Mouse (Mus musculus): ENCODE results near the gene Tbx2. TPM values are rescaled to one million over a fixed set of nuclear protein-coding genes. Genes with fewer than 3 reads are reported as not detected.

Gene Tbx2
- total RNA-seq, 2 experiments from 2014 or later = 3.9 to 4.9 TPM

DNA sequence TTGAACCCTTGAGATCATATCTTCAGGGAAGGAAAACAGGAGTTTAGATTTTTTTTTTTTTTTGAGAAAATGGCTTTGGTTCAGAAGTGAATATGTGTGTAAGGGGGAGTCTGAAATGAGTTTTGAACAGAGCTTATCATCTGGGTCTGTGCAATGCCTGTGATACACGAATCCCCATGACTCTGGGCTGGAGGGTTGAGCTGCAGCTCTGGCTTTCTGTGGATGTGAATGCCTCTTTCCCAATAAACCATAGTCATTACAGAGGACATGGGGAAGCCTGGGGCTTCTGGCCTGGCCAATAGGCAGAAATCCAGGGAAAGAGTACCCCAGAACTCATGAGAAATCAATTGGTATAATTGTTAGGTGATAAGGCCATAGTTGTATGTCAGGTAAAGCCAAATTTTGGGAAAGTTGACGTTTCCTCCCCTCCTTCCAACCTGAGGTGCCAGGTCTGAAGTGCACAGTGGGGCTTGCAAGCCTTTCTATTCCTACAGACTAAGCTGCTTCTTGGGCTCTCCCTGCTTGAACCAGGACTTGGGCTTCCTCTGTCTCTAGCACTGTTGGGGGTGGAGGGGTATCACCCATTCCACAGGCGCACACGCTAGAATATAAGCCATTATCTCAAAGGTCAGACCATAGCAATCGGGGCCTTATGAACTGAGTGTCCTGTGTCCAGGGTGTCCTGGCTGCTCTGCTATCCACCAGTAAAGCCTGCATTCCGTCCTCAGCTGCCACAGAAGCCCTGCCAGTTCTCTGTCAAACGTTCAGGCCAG is 7.1 kb downstream of the Tbx2 start:
- peak in 1 of 2 experiments; percentile 10 for DNase-seq

DNA sequence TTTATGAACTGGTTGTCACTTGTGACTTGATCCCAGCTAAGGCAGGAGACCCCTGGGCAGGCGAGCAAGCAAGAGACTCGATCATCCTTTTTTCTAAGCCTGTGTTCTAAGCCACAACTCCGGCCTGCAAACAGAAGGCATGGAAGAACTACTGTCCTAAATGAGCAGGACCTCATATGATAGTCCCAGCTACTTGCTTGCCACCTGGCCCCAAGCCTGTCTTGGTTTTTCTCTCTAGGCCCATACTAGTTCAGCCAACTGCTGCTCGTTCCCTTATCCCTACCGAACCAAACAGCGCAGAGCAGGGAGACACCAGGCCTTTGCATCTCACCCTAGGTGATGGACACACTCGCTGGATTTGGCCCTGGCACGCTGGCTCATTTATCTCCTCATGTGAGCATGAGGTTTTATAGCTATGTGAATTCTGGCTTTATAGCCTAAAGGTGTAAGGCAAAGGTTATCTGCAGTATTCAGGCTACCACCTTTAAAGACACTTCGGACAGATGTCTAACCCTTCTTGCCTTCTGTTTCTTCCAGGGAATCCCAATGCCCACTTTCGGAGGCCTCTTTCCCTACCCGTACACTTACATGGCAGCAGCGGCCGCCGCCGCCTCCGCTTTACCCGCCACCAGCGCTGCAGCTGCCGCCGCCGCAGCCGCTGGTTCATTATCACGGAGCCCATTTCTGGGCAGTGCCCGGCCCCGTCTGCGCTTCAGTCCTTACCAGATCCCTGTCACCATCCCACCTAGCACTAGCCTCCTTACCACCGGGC is 7.9 kb downstream of the Tbx2 start:
- DNase-seq = peak in 1 of 2 experiments; percentile 14

DNA sequence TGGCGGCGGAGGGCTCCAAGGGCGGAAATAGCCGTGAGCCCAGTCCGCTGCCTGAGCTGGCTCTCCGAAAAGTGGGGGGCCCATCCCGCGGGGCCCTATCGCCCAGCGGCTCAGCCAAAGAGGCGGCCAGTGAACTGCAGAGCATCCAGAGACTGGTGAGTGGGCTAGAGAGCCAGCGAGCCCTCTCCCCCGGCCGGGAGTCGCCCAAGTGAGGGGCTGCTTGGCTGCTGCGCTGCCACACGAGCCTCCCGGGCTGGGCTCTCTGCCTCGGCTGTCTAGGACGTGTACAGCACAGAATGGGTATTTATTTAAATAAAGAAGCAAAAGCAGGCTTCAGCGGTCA is 8.4 kb downstream of the Tbx2 start:
- no peak for DNase-seq

DNA sequence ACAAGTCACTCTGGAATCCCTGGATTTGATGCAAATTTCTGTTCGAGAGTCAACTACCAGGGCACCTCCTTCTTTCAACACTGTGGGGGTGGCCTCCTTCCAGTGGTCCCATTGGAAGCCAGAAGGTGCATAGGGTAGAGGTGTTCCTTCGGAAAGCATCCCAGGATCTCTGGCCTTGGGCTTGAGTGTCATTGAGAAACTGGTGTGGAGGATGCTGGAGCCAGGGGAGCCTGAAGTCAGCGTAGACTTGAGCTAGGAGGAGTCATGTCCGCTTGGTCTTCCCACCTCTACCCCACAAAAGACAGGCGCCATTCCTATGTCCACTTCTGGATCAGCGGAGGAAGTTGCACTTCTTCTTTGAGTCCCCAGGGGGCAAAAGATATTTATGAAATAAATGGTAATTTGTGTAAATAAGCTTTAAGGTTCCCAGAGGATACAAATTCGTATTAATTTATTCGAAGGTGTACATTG is 8.9 kb downstream of the Tbx2 start:
- DNase-seq = no peak

DNA sequence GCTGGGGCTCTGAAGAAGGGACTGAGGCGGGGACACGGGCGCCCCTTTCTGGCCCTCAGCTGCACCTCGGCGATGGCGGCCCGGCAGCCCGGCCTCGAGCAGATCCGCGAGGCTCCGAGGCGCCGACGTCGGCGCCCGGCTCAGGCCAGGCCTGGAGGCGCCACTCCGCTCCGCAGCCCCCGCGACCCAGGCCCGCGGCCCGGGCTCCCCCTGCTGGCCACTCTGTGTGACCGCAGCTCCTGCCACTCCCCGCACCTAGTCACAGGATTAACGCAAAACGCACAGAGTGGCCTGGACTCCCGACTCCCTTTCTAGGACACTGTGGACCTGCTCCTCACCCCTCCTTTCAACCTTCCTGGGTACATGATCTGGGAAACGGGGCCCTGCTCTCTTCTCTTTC is 9.6 kb downstream of the Tbx2 start:
- peak; percentile 76 to 79 for DNase-seq

DNA sequence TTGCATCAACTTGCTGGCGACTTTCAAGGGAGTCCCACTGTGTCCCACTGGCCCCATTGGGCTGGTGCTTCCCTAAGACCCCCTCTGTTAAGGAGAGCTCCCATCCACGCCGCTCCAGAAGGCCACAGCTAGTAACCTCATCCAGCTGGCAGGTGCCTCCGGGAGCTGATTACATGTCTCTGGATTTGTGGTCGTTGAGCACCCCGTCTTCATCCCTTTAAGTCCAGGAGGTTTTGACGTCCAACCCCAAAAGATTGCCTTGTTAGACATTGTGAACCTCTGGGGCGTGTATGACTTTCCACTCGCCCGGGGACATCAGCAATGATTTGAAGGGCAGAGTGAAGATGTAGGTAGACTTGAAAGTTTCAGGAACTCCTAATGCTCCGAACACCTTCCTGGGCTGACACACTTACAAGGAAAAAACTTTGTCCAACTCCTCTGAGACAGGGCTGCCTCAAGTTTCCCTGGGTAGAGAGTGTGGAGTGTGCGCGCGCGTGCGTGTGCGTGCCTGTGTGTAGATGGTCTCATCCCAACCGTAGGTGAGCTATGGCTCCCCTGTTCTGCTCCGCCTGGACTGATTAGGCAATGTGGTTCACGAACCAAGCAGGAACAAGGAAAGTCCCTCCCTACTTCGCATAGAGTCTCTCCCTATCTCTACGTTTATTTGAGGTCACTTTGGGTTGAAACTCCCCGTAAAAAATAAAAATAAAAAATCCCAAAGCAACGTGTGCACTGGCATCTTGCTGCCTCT is 10.4 kb downstream of the Tbx2 start:
- peak in 1 of 2 experiments; percentile 51 for DNase-seq

DNA sequence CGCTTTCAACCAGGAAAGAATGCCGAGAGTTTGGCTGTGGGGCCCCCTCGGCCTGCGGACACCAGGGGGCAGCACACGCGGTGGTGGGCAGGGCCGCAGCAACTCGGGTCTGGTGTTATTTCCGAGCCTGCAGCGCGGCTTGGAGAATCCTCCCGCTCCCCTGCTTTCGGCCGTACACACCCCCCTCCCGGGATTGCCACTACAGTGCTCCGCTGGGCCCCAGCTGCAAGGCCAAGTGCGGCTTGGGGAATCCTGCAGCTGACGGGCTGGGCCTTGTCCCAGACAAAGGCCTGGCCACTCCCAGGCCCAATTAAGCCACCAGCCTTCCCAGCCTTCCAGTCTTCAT is 11.0 kb downstream of the Tbx2 start:
- peak; percentile 88 to 89 for DNase-seq

DNA sequence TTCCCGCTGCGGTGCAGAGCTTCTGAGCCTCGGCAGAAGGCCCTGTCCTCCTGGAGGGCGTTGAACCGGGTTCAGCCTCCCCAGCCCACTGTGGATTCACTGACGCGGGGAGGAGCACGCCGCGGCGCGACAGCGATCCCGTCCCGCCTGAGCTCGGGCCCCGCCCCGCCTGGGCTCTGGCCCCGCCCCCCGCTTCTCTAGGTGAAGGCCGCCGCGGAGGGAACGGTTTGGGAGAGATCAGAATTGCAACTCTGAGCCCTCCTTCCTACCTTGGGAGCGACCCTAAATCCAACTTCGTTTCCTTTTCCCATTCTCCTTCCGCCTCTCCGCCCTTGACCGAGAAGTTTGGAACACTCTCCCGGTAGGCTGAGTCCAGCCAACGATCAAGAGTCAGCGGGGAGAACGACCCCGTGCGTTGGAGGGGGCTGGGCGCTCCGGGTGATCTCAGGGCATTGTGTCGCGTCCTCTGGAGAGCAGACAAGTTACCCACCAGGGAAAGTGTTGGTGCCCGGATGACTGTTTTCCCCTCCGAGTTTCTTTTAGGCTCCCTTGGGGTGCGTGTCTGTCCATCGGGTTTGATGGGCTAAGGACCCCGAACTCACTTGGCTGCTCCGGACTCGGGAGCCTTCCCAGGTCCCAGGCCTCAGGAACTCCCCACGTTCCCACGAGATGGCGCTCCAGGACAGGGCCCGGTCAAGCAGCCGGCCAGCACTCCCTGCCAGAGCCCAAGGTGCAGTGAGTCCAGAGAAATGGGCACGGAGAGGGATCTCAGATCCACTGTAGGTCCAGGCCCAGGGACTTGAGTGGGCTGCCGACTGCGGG is 12.0 kb downstream of the Tbx2 start:
- DNase-seq = peak; percentile 90 to 93

DNA sequence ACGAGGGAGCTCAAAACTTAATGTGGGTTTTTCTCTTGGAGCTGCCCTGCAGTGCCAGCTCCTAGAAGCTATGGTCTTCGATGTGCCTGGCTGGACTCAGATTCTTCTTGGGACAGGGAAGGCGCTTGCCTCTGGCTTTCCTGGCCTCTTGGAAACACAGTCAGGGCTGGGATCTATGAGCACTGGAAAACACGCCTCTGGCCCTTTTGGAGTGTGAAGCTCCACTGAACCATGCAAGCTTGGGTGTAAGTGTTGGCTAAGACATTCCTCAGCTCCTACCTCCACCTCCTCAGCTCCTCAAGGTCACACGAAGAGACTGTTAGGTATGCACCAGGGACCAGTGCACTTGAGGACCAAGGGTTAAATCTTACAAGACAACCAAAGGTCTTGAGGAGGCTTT is 12.6 kb downstream of the Tbx2 start:
- DNase-seq = no peak

DNA sequence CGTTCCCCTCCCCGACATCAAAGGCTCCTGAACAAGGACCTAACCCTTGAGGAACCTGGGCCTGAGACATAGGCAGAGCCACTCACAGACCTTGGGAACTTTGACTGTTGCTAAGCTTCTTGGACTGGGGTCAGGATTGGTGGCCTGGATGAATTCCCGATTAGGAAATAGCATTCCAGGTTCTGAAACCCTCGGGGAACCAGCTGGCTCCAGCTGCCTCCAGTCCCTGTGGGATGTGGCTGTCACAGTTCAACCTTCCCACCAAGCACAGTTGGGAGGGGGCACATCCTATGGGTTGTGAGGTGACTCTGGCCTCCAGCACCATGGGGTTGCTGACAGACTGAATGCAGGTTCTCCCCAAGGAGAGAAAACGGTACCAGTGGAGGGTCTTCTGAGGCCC is 13.6 kb downstream of the Tbx2 start:
- peak; percentile 79 to 81 for DNase-seq

DNA sequence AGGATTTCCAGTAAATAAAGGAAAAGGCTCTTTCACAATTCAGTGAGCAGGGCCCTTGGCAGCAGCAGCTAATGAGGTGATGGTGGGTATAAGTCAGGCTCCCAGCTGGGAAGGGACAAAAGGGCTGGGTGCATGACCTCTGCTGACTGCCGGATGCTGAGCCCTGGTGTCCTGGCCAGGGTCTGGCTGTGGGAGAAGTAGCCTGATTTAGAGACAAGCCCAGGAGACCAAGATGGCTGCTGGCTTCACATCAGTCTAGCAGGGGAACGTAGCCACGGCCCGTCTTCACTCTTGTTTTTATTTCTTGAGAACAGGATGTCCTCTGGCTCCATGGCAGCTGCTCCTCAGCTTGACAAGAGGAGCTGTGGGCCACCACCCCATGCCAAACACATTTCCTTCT is 14.2 kb downstream of the Tbx2 start:
- DNase-seq = peak; percentile 65 to 87

DNA sequence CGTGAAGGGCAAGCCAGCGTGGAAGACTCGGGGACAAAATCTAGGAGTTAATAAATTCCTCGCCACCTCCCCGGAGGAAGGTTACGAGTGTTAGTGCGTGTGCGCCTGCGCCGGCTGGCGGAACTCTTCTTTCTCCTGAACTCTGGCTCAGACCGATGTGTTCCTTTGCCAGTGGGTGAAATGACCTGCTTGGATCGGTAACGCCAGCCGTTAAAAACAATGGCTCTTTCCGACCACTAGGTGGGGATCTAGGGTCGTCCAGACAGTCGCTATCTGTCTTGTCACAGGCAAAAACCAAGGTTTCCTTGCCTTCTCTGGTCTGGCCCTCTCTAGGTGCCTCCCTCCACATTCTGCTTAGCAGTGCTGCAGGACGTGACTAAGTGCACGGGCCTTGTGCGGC is 16.7 kb downstream of the Tbx2 start:
- peak; percentile 82 to 83 for DNase-seq

DNA sequence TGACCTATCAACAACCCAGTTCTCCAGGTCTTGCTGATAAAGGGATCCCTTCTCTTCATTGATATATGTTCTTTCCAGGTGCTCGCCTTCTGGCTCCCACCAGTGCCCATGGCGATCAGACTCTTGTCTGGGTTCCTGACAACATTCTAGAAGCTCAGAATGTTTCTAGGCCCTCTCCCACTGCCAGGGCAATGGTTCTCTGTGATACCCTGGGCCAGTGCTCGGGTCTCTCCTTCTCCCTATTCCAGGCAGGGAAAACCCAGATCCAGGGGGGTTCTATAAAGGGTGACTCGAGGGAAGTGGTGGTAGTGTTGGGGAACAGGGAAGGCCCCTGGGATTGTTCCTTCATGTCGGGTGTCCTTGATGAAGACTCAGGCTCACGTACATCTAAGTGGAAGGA is 17.9 kb downstream of the Tbx2 start, which contains the start of gene Gm11444:
TSS of gene Gm11444 (minus strand) at position 101 of the 400 bp plus-strand sequence.
- DNase-seq = no peak

DNA sequence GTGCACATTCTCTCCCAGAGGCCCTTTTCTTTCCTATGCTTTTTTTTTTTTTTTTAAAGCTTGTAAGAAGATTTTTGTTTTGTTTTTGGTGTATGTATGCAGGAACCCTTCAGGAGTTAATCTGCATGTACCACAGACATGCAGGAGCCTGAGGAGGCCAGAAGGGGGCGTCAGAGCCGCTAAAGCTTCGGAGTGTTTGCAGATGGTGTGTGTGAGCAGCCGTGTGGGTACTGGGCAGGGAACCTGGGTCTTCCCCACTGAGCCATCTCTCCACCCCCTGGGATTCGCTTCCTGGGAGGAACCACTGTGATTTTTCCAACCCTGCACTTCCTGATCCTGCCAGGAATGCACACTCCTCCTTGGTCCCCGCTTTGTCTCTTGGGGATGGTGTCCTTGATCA is 18.4 kb downstream of the Tbx2 start:
- peak in 1 of 2 experiments; percentile 1 for DNase-seq

DNA sequence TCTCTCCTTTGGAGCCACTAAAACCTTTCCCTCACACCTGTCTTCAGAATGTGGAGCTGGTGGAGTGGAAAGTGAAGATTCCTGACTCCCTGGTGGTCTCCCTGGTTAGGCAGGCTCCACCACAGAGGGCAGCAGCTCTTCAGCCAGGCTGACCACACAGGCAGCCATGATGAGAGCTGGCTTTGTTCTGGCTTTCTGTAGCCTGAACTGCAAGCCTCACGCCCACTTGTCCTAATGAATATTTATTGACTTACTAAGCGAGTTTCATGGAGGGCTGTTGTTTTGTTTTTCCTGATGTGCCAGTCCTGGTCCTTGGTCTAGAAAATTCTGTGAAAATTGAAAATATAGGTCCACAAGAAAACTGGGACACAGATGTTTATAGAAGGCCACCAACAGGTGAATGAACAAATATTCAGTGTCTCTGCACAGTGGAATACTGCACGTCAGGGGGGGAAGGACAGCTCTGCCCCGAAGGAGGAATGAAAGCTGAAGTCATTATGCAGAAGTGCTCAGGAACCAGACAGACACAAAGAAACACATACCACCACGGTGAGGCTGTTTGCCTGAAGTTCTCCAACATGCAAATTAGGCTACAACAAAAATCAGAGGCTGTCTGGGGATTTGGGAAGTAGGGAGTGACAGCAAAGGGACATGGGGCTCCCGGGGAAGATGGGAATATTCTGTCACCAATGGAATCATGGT is 25.8 kb downstream of the Tbx2 start:
- DNase-seq = no peak

DNA sequence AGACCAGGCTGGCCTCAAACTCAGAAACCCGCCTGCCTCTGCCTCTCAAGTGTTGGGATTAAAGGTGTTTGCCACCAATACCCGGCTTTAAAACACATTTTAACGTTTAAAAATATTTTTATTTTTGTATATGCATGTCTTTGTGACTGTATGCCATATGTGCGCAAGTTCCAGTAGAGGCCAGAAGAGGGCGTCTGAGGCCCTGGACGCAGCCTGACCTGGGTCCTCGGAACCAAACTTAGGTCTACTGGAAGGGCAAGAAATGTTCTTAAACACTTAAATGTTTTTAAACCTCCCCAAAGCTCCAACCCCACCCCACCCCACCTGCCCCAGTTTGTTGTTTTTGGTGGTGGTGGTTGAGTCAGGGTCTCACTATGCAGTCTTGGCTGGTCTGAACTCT is 32.0 kb downstream of the Tbx2 start:
- no peak for DNase-seq

DNA sequence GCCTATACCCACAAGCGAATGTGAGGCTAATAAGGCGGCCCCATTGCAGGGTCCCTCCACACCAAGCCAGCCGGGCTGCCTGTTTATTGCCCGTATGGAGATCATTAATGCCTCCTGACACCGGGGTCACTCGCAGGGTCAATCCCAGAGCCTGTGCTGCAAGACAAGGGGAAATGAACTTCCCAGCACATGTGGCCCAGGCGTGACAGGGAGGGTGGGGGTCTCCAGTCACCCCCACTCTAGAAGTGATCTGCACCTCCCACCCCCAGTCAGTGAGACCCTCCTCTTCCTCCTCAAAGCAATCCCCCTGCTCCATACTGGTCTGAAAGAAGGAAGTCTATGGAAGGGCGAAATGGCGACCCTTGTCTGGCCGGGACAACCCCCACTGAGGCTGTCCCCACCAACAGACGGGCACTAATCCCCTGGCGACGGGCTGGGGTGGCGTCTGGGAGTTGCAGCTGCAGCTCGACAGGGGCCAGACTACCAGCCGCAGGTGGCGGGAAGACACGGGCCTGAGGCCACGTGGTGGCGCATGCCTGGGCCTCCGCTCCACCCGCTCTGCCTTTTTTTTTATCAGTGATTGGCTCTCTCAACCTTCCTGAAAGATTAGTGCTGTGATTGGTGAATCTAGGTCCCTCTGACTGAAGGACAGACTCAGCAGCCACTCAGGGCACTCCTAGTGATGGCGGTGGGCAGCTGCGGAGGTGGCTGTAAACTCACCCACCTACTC is 43.9 kb downstream of the Tbx2 start:
- no peak for DNase-seq

DNA sequence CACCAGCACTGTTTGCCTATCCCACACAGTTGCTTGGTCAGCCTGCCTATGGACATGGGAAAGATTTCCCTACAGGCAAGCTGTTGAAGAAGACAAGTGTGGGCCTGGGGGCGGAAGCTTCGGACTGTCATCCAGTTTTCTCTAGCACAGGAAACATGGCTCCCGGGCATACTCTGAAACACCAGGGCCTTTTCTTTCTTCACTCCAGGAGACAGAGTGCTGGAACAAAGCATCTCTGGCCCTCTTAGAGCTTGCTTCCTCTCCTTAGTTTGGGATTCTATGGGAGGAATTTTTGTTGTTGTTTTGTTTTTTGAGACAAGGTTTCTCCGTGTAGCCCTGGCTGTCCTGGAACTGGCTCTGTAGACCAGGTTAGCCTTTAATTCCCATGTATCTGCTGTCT is 52.1 kb downstream of the Tbx2 start:
- no peak for DNase-seq

DNA sequence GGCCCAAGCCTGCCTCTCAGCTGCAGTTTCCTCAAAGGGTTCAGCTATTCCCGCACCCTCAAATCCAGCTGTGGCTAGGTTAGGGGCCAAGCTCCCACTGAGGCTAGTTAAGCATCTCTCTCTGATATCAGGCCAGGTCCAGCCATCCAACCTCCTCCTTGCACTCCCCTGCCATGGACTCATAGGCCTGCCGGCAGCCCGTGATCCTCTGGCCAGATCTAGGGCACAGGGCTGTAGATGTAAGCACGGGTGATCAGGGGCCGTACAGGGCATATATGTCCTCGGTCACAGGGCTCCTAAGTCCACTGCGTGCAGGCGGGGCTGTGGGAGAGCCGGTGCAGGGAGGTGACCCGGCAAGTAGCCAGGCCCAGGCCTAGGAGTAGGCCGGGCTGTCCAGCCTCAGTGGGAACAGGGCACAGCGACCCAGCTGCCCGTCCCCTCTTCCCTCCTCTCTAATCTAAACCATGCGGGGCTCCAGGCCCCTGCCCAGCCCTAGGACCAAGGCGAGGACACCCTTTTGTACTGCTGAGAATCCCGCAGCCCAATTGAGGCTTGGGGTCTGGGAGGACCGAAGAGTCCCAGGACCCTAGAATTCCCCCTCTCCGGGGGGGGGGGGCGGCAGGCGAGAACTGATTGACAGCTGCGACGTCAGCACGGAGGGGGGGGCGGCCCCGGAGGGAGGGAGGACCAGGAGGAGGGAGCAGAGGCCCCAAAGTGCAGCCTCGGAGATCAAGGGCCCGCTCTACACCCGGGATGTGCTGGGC is 53.5 kb downstream of the Tbx2 start, which contains the start of gene Tbx4:
TSS of gene Tbx4 (plus strand) at position 758 of the 764 bp plus-strand sequence.
- DNase-seq = no peak

DNA sequence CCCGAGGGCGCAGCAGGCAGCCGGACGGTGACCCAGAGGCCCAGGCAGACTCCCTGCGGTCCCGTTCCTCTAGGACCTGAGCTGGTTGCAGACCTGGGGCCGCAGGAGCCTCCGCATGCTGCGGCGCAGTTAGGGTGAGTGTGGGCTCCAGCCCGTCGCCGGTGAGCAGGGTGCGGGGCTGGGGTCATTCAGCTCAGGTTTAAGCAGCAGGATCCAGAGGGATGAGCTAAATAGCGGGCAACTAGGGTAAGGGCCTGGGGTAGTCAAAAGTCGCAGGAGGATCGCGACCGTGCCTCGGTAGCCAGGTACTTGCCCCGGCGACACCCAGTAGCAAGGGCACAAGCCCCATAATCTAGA is 54.1 kb downstream of the Tbx2 start:
- no peak for DNase-seq
